Mouse (Mus musculus): ENCODE results near the gene Notch1. TPM values are rescaled to one million over a fixed set of nuclear protein-coding genes. Genes with fewer than 3 reads are reported as not detected.
A peak's percentile ranks its signal among the peaks of the same experiment; 100 is the strongest.

Notch1 gene
- polyA plus RNA-seq, 1 experiment: 16.3 TPM

- Histone ChIP-seq H3K4me2 (ENCODE audit: low read depth) (no peak overlapping the region), H3ac (ENCODE audit: control insufficient read depth, insufficient read length) (no peak overlapping the region), H3K79me2 (ENCODE audit: control insufficient read depth, insufficient read depth) (peaks cover 78% of the 10 kb centered on the region), H3K4me3 (no peak overlapping the region), H3K36me3 (ENCODE audit: control insufficient read depth, insufficient read depth) (peaks cover 5% of the 10 kb centered on the region), H3K27me3 (ENCODE audit: control insufficient read depth, insufficient read depth, insufficient read length) (no peaks in the 10 kb centered on the region)
- TF ChIP-seq E2F4 (IDR thresholded peaks at IDR 0.05; ENCODE audit: insufficient read depth) (no peak), USF1 (IDR thresholded peaks at IDR 0.05; ENCODE audit: low read depth) (no peak), TCF3 (IDR thresholded peaks at IDR 0.05; ENCODE audit: insufficient read length, low read depth) (no peak), CEBPB (IDR thresholded peaks at IDR 0.05; ENCODE audit: insufficient read depth, poor library complexity, severe bottlenecking) (no peak), MYOG (IDR thresholded peaks at IDR 0.05; ENCODE audit: control insufficient read depth in 1 of 3, insufficient read depth in 1 of 3, insufficient read length in 2 of 3, low read depth in 2 of 3) (no peak), POLR2A (IDR thresholded peaks at IDR 0.05; ENCODE audit: insufficient read length, low read depth) (no peak), TCF12 (IDR thresholded peaks at IDR 0.05; ENCODE audit: insufficient read depth, poor library complexity, severe bottlenecking) (no peak), MYOD1 (IDR thresholded peaks at IDR 0.05; ENCODE audit: control insufficient read depth in 1 of 3, insufficient read length in 2 of 3, low read depth in 2 of 3) (no peak), SRF (IDR thresholded peaks at IDR 0.05; ENCODE audit: control insufficient read depth, insufficient read length, low read depth) (no peak), POLR2AphosphoS2 (IDR thresholded peaks at IDR 0.05; ENCODE audit: insufficient read length, low read depth) (no peak), REST (IDR thresholded peaks at IDR 0.05; ENCODE audit: insufficient read depth, insufficient read length) (no peak), MAX (IDR thresholded peaks at IDR 0.05; ENCODE audit: low read depth) (no peak)
Observed at GRCm38 (mm10) chr2:26500027-26500598, 16.4 kb downstream of the Notch1 start.

- H3K79me2 ChIP-seq (ENCODE audit: control insufficient read depth, insufficient read depth): peaks cover 88% of the 10 kb centered on the region
- TF ChIP-seq TCF12 (IDR thresholded peaks at IDR 0.05; ENCODE audit: insufficient read depth, poor library complexity, severe bottlenecking) (no peak), CEBPB (IDR thresholded peaks at IDR 0.05; ENCODE audit: insufficient read depth, poor library complexity, severe bottlenecking) (no peak), POLR2A (IDR thresholded peaks at IDR 0.05; ENCODE audit: insufficient read length, low read depth) (no peak), MYOG (IDR thresholded peaks at IDR 0.05; ENCODE audit: control insufficient read depth in 1 of 3, insufficient read depth in 1 of 3, insufficient read length in 2 of 3, low read depth in 2 of 3) (no peak), POLR2AphosphoS2 (IDR thresholded peaks at IDR 0.05; ENCODE audit: insufficient read length, low read depth) (no peak), MYOD1 (IDR thresholded peaks at IDR 0.05; ENCODE audit: control insufficient read depth in 1 of 3, insufficient read length in 2 of 3, low read depth in 2 of 3) (no peak), USF1 (IDR thresholded peaks at IDR 0.05; ENCODE audit: low read depth) (no peak)
- no peak overlapping the region for H3ac ChIP-seq (ENCODE audit: control insufficient read depth, insufficient read length)
- H3K4me2 ChIP-seq (ENCODE audit: low read depth): no peak overlapping the region
- peaks cover 5% of the 10 kb centered on the region for H3K36me3 ChIP-seq (ENCODE audit: control insufficient read depth, insufficient read depth)
- no peaks in the 10 kb centered on the region for H3K27me3 ChIP-seq (ENCODE audit: control insufficient read depth, insufficient read depth, insufficient read length)
- H3K4me3 ChIP-seq: no peak overlapping the region
Observed at GRCm38 (mm10) chr2:26498694-26499093, 17.8 kb downstream of the Notch1 start.

GRCm38 (mm10) chr2:26497861-26498533 lies 18.5 kb downstream of the Notch1 start:
- TF ChIP-seq E2F4 (IDR thresholded peaks at IDR 0.05; ENCODE audit: insufficient read depth) (no peak), POLR2A (IDR thresholded peaks at IDR 0.05; ENCODE audit: insufficient read length, low read depth) (no peak), TCF3 (IDR thresholded peaks at IDR 0.05; ENCODE audit: insufficient read length, low read depth) (no peak), MAX (IDR thresholded peaks at IDR 0.05; ENCODE audit: low read depth) (no peak), TCF12 (IDR thresholded peaks at IDR 0.05; ENCODE audit: insufficient read depth, poor library complexity, severe bottlenecking) (no peak), REST (IDR thresholded peaks at IDR 0.05; ENCODE audit: insufficient read depth, insufficient read length) (no peak), SRF (IDR thresholded peaks at IDR 0.05; ENCODE audit: control insufficient read depth, insufficient read length, low read depth) (no peak), CEBPB (IDR thresholded peaks at IDR 0.05; ENCODE audit: insufficient read depth, poor library complexity, severe bottlenecking) (no peak), USF1 (IDR thresholded peaks at IDR 0.05; ENCODE audit: low read depth) (no peak), POLR2AphosphoS2 (IDR thresholded peaks at IDR 0.05; ENCODE audit: insufficient read length, low read depth) (no peak), MYOG (IDR thresholded peaks at IDR 0.05; ENCODE audit: control insufficient read depth in 1 of 3, insufficient read depth in 1 of 3, insufficient read length in 2 of 3, low read depth in 2 of 3) (no peak), MYOD1 (IDR thresholded peaks at IDR 0.05; ENCODE audit: control insufficient read depth in 1 of 3, insufficient read length in 2 of 3, low read depth in 2 of 3) (no peak)
- Histone ChIP-seq H3K36me3 (ENCODE audit: control insufficient read depth, insufficient read depth) (peaks cover 5% of the 10 kb centered on the region), H3K79me2 (ENCODE audit: control insufficient read depth, insufficient read depth) (peaks cover 92% of the 10 kb centered on the region), H3K27me3 (ENCODE audit: control insufficient read depth, insufficient read depth, insufficient read length) (no peaks in the 10 kb centered on the region), H3K4me3 (no peak overlapping the region), H3K4me2 (ENCODE audit: low read depth) (no peak overlapping the region), H3ac (ENCODE audit: control insufficient read depth, insufficient read length) (no peak overlapping the region)

GRCm38 (mm10) chr2:26496451-26496850 lies 20.0 kb downstream of the Notch1 start:
- Histone ChIP-seq H3K27me3 (ENCODE audit: control insufficient read depth, insufficient read depth, insufficient read length) (no peaks in the 10 kb centered on the region), H3K4me3 (no peak overlapping the region), H3K36me3 (ENCODE audit: control insufficient read depth, insufficient read depth) (peaks cover 5% of the 10 kb centered on the region), H3K4me2 (ENCODE audit: low read depth) (no peak overlapping the region), H3K79me2 (ENCODE audit: control insufficient read depth, insufficient read depth) (peaks cover 95% of the 10 kb centered on the region), H3ac (ENCODE audit: control insufficient read depth, insufficient read length) (no peak overlapping the region)
- peak; percentile 45; the same call in 1 of the 2 replicates for TF ChIP-seq CEBPB (IDR thresholded peaks at IDR 0.05; ENCODE audit: insufficient read depth, poor library complexity, severe bottlenecking)
- no peak for TF ChIP-seq MYOG (IDR thresholded peaks at IDR 0.05; ENCODE audit: control insufficient read depth in 1 of 3, insufficient read depth in 1 of 3, insufficient read length in 2 of 3, low read depth in 2 of 3)

GRCm38 (mm10) chr2:26495701-26496100 lies 20.8 kb downstream of the Notch1 start:
- no peak overlapping the region for H3ac ChIP-seq (ENCODE audit: control insufficient read depth, insufficient read length)
- H3K79me2 ChIP-seq (ENCODE audit: control insufficient read depth, insufficient read depth): peaks cover 94% of the 10 kb centered on the region
- no peak overlapping the region for H3K4me3 ChIP-seq
- H3K4me2 ChIP-seq (ENCODE audit: low read depth): no peak overlapping the region
- TF ChIP-seq POLR2AphosphoS2 (IDR thresholded peaks at IDR 0.05; ENCODE audit: insufficient read length, low read depth) (no peak), MYOD1 (IDR thresholded peaks at IDR 0.05; ENCODE audit: control insufficient read depth in 1 of 3, insufficient read length in 2 of 3, low read depth in 2 of 3) (peak in 1 of 3 experiments; percentile 8), POLR2A (IDR thresholded peaks at IDR 0.05; ENCODE audit: insufficient read length, low read depth) (no peak), CEBPB (IDR thresholded peaks at IDR 0.05; ENCODE audit: insufficient read depth, poor library complexity, severe bottlenecking) (no peak)
- H3K27me3 ChIP-seq (ENCODE audit: control insufficient read depth, insufficient read depth, insufficient read length): no peaks in the 10 kb centered on the region
- peaks cover 5% of the 10 kb centered on the region for H3K36me3 ChIP-seq (ENCODE audit: control insufficient read depth, insufficient read depth)
